Mouse (Mus musculus) lung, postnatal 0 days (tissue): ENCODE measurements around the gene Plk4.

Experiments used
- CTCF ChIP-seq: IDR thresholded peaks from 2 replicates; pipeline ENCODE4 v1.5.1; 2016; ENCODE audit warnings: antibody characterized with exemption, mild to moderate bottlenecking
- EP300 ChIP-seq: IDR thresholded peaks from 2 replicates; pipeline ENCODE4 v1.6.1; 2016; ENCODE audit warnings: antibody characterized with exemption, mild to moderate bottlenecking, control low read depth

DNA sequence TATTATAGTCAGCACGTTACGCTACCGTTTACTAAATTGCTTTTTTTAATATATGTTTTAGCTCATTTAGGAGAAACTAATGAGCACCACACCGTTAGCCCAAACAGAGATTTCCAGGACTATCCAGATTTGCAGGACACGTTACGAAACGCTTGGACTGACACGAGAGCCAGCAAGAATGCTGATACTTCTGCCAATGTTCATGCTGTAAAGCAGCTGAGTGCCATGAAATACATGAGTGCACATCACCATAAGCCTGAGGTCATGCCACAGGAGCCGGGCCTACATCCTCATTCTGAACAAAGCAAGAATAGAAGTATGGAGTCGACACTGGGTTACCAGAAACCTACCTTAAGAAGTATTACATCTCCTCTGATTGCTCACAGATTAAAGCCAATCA is 8.9 kb downstream of the Plk4 start:
- TF ChIP-seq EP300 (no peak), CTCF (no peak)
